Mouse (Mus musculus): ENCODE measurements around the gene Tppp2. TPM values are rescaled to one million over a fixed set of nuclear protein-coding genes. Genes with fewer than 3 reads are reported as not detected.

Gene Tppp2
- total RNA-seq, 1 experiment = not detected

GRCm38 (mm10) chr14:51916539-51916938 lies 1.7 kb upstream of the Tppp2 start:
- H3K9me3 ChIP-seq (ENCODE audit: control insufficient read depth, insufficient read depth, low read depth, low read length) = no peaks in the 10 kb centered on the region
- DNase-seq (ENCODE audit: low read depth, low spot score) = no peak
- no peak for TF ChIP-seq HCFC1 (IDR thresholded peaks at IDR 0.05; ENCODE audit: borderline replicate concordance, insufficient read depth, low read length)
- TF ChIP-seq ZC3H11A (IDR thresholded peaks at IDR 0.05; ENCODE audit: borderline replicate concordance, low read depth, low read length) = no peak
- TF ChIP-seq CHD2 (IDR thresholded peaks at IDR 0.05; ENCODE audit: low read depth, low read length) = no peak
- TF ChIP-seq MAFK (IDR thresholded peaks at IDR 0.05; ENCODE audit: insufficient read depth, low read depth, low read length) = no peak
- no peak for TF ChIP-seq ZNF384 (IDR thresholded peaks at IDR 0.05; ENCODE audit: low read depth, low read length)
- peaks cover 2 to 10% of the 10 kb centered on the region in 2 experiments; a peak in 1 of 4 replicates for H3K4me1 ChIP-seq (ENCODE audit: control insufficient read depth in 2 of 2, insufficient read depth in 2 of 2, low read length in 2 of 2, poor library complexity in 1 of 2)
- H3K4me3 ChIP-seq (ENCODE audit: insufficient read depth in 1 of 2, low read depth in 1 of 2, low read length in 2 of 2, poor library complexity in 1 of 2, severe bottlenecking in 1 of 2) = no peak overlapping the region
- no peak overlapping the region for H3K27ac ChIP-seq (ENCODE audit: insufficient read depth, low read depth, low read length, poor library complexity, severe bottlenecking)
- in situ Hi-C loops (cut with MboI; ENCODE audit: low sequenced_read_pairs in 2 of 2, unreplicated experiment in 2 of 2) = loop anchor here (25.0 kb wide), 2 partner anchors 96 to 421 kb away; partner anchors contain the start of genes Sall2 (in 1 of the 2), Tmem253 (in 1 of the 2) and Zfp219 (in 1 of the 2)
- no peak overlapping the region for H3K9ac ChIP-seq (ENCODE audit: insufficient read depth, low read depth, low read length, poor library complexity, severe bottlenecking)
- H3K36me3 ChIP-seq (ENCODE audit: control insufficient read depth, insufficient read depth, low read length, poor library complexity, severe bottlenecking) = no peaks in the 10 kb centered on the region

- in situ Hi-C loops (cut with MboI; ENCODE audit: low sequenced_read_pairs in 2 of 2, unreplicated experiment in 2 of 2) = loop anchor here (25.0 kb wide), 2 partner anchors 93 to 418 kb away; partner anchors contain the start of genes Sall2 (in 1 of the 2), Tmem253 (in 1 of the 2) and Zfp219 (in 1 of the 2)
- TF ChIP-seq ZC3H11A (IDR thresholded peaks at IDR 0.05; ENCODE audit: borderline replicate concordance, low read depth, low read length) (no peak), ZNF384 (IDR thresholded peaks at IDR 0.05; ENCODE audit: low read depth, low read length) (no peak), CHD2 (IDR thresholded peaks at IDR 0.05; ENCODE audit: low read depth, low read length) (no peak), MAFK (IDR thresholded peaks at IDR 0.05; ENCODE audit: insufficient read depth, low read depth, low read length) (no peak), HCFC1 (IDR thresholded peaks at IDR 0.05; ENCODE audit: borderline replicate concordance, insufficient read depth, low read length) (no peak)
These were observed 741 bp downstream of the Tppp2 start for GRCm38 (mm10) chr14:51918966-51919365.

GRCm38 (mm10) chr14:51921759-51922570 lies 3.7 kb downstream of the Tppp2 start:
- H3K4me1 ChIP-seq (ENCODE audit: control insufficient read depth in 2 of 2, insufficient read depth in 2 of 2, low read length in 2 of 2, poor library complexity in 1 of 2) = no peaks in the 10 kb centered on the region
- H3K36me3 ChIP-seq (ENCODE audit: control insufficient read depth, insufficient read depth, low read length, poor library complexity, severe bottlenecking) = no peaks in the 10 kb centered on the region
- no peak overlapping the region for H3K4me3 ChIP-seq (ENCODE audit: insufficient read depth in 1 of 2, low read depth in 1 of 2, low read length in 2 of 2, poor library complexity in 1 of 2, severe bottlenecking in 1 of 2)
- in situ Hi-C loops (cut with MboI; ENCODE audit: low sequenced_read_pairs in 2 of 2, unreplicated experiment in 2 of 2) = loop anchor here (25.0 kb wide), 2 partner anchors 90 to 415 kb away; partner anchors contain the start of genes Sall2 (in 1 of the 2), Tmem253 (in 1 of the 2) and Zfp219 (in 1 of the 2)
- H3K9me3 ChIP-seq (ENCODE audit: control insufficient read depth, insufficient read depth, low read depth, low read length) = no peaks in the 10 kb centered on the region
- H3K27ac ChIP-seq (ENCODE audit: insufficient read depth, low read depth, low read length, poor library complexity, severe bottlenecking) = no peak overlapping the region
- DNase-seq (ENCODE audit: low read depth, low spot score) = no peak
- TF ChIP-seq MAFK (IDR thresholded peaks at IDR 0.05; ENCODE audit: insufficient read depth, low read depth, low read length) (no peak), ZNF384 (IDR thresholded peaks at IDR 0.05; ENCODE audit: low read depth, low read length) (no peak), HCFC1 (IDR thresholded peaks at IDR 0.05; ENCODE audit: borderline replicate concordance, insufficient read depth, low read length) (no peak), ZC3H11A (IDR thresholded peaks at IDR 0.05; ENCODE audit: borderline replicate concordance, low read depth, low read length) (no peak), CHD2 (IDR thresholded peaks at IDR 0.05; ENCODE audit: low read depth, low read length) (no peak)
- no peak overlapping the region for H3K9ac ChIP-seq (ENCODE audit: insufficient read depth, low read depth, low read length, poor library complexity, severe bottlenecking)

More at GRCm38 (mm10) chr14:51918966-51919365, 741 bp downstream of the Tppp2 start:
- no peak for DNase-seq (ENCODE audit: low read depth, low spot score)
- Histone ChIP-seq H3K4me1 (ENCODE audit: control insufficient read depth in 2 of 2, insufficient read depth in 2 of 2, low read length in 2 of 2, poor library complexity in 1 of 2) (peaks cover 0 to 6% of the 10 kb centered on the region in 2 experiments; a peak in 1 of 4 replicates), H3K9ac (ENCODE audit: insufficient read depth, low read depth, low read length, poor library complexity, severe bottlenecking) (no peak overlapping the region), H3K4me3 (ENCODE audit: insufficient read depth in 1 of 2, low read depth in 1 of 2, low read length in 2 of 2, poor library complexity in 1 of 2, severe bottlenecking in 1 of 2) (no peak overlapping the region), H3K27ac (ENCODE audit: insufficient read depth, low read depth, low read length, poor library complexity, severe bottlenecking) (no peak overlapping the region), H3K9me3 (ENCODE audit: control insufficient read depth, insufficient read depth, low read depth, low read length) (no peaks in the 10 kb centered on the region), H3K36me3 (ENCODE audit: control insufficient read depth, insufficient read depth, low read length, poor library complexity, severe bottlenecking) (no peaks in the 10 kb centered on the region)

- in situ Hi-C loops (cut with MboI; ENCODE audit: low sequenced_read_pairs in 2 of 2, unreplicated experiment in 2 of 2) = loop anchor here (25.0 kb wide), 2 partner anchors 90 to 415 kb away; partner anchors contain the start of genes Sall2 (in 1 of the 2), Tmem253 (in 1 of the 2) and Zfp219 (in 1 of the 2)
- no peak within 1 kb of the TSS for H3K27ac ChIP-seq (ENCODE audit: insufficient read depth, low read depth, low read length, poor library complexity, severe bottlenecking)
- H3K9me3 ChIP-seq (ENCODE audit: control insufficient read depth, insufficient read depth, low read depth, low read length) = no peaks in the 10 kb centered on the region
- no peak within 1 kb of the TSS for H3K4me3 ChIP-seq (ENCODE audit: insufficient read depth in 1 of 2, low read depth in 1 of 2, low read length in 2 of 2, poor library complexity in 1 of 2, severe bottlenecking in 1 of 2)
- no peak for TF ChIP-seq ZNF384 (IDR thresholded peaks at IDR 0.05; ENCODE audit: low read depth, low read length)
- no peak for TF ChIP-seq HCFC1 (IDR thresholded peaks at IDR 0.05; ENCODE audit: borderline replicate concordance, insufficient read depth, low read length)
- no peak for TF ChIP-seq CHD2 (IDR thresholded peaks at IDR 0.05; ENCODE audit: low read depth, low read length)
- TF ChIP-seq ZC3H11A (IDR thresholded peaks at IDR 0.05; ENCODE audit: borderline replicate concordance, low read depth, low read length) = no peak
- TF ChIP-seq MAFK (IDR thresholded peaks at IDR 0.05; ENCODE audit: insufficient read depth, low read depth, low read length) = no peak
- H3K36me3 ChIP-seq (ENCODE audit: control insufficient read depth, insufficient read depth, low read length, poor library complexity, severe bottlenecking) = no peaks in the 10 kb centered on the region
- H3K4me1 ChIP-seq (ENCODE audit: control insufficient read depth in 2 of 2, insufficient read depth in 2 of 2, low read length in 2 of 2, poor library complexity in 1 of 2) = no peaks in the 10 kb centered on the region
- no peak within 1 kb of the TSS for H3K9ac ChIP-seq (ENCODE audit: insufficient read depth, low read depth, low read length, poor library complexity, severe bottlenecking)
- no peak for DNase-seq (ENCODE audit: low read depth, low spot score)
These were observed 4.3 kb downstream of the Tppp2 start, which contains the start of gene Rnase13 for GRCm38 (mm10) chr14:51922571-51922865. Gene Rnase13 (minus strand): TSS chr14:51922773.

Measured in ES-E14 (cell line).